Mouse (Mus musculus) intestine, postnatal 0 days (tissue): Measurements from ENCODE around the gene Gm26920. TPM values are rescaled to one million over a fixed set of nuclear protein-coding genes. Genes with fewer than 3 reads are reported as not detected.

Experiments
- ATAC-seq: fragments of 200-750 bp; cut with Nextera tagmentation; 2 replicates; pipeline ENCODE4 v1.8.0; 2017; ENCODE audit warnings: mild to moderate bottlenecking, moderate TSS enrichment, moderate library complexity
- H3K27ac ChIP-seq: fragments of 300-500 bp; sonication (generic); 2 replicates; pipeline ENCODE4 v1.5.1; 2014; ENCODE audit warnings: mild to moderate bottlenecking, low read depth, low read length, moderate library complexity
- H3K27me3 ChIP-seq: fragments of 300-500 bp; sonication (generic); replicated peaks from 2 replicates; pipeline ENCODE4 v1.6.1; 2014; ENCODE audit warnings: low read length, mixed read lengths; ENCODE audit not compliant: control insufficient read depth, insufficient read depth
- H3K36me3 ChIP-seq: fragments of 300-500 bp; sonication (generic); 2 replicates; pipeline ENCODE4 v1.6.1; 2014; ENCODE audit warnings: mild to moderate bottlenecking, moderate library complexity; ENCODE audit not compliant: control insufficient read depth, insufficient read depth
- H3K4me1 ChIP-seq: fragments of 300-500 bp; sonication (generic); replicated peaks from 2 replicates; pipeline ENCODE4 v1.6.1; 2014; ENCODE audit warnings: antibody characterized with exemption, low read length, mixed read lengths; ENCODE audit not compliant: control insufficient read depth, insufficient read depth
- H3K4me2 ChIP-seq: fragments of 300-500 bp; sonication (generic); replicated peaks from 2 replicates; pipeline ENCODE4 v1.6.1; 2014; ENCODE audit warnings: low read depth, mild to moderate bottlenecking, moderate library complexity
- H3K4me3 ChIP-seq: fragments of 300-500 bp; sonication (generic); 2 replicates; pipeline ENCODE4 v1.5.1; 2014; ENCODE audit warnings: low read depth, low read length
- H3K9ac ChIP-seq: fragments of 300-500 bp; sonication (generic); 2 replicates; pipeline ENCODE4 v1.6.1; 2014; ENCODE audit warnings: mild to moderate bottlenecking, low read depth, low read length
- H3K9me3 ChIP-seq: fragments of 300-500 bp; sonication (generic); 2 replicates; pipeline ENCODE4 v1.6.1; 2016; ENCODE audit warnings: mixed run types; ENCODE audit not compliant: control insufficient read depth
- CTCF ChIP-seq: sonication (generic); IDR thresholded peaks from 2 replicates; pipeline ENCODE4 v1.5.1; 2016; ENCODE audit warnings: low read depth, mild to moderate bottlenecking, control low read depth, antibody characterized with exemption, moderate library complexity
- WGBS: fragments of 180-500 bp; shearing (Covaris S2); extraction: QIAGEN DNeasy Blood & Tissue Kit; methylation state at CpG from one replicate; pipeline ENCODE4 v1.1.7; 2014; 5-methylcytosine and 5-hydroxymethylcytosine counted together
- polyA plus RNA-seq: library from polyadenylated mRNA; unstranded; fragments of >200 nt; fragmentation: Nextera tagmentation; extraction: Ambion mirVana; gene quantifications from 2 replicates; pipeline ENCODE4 v1.2.1, GENCODE M21; 2015

The Gm26920 gene
- polyA plus RNA-seq, 1 experiment from 2014 or later: not detected

DNA sequence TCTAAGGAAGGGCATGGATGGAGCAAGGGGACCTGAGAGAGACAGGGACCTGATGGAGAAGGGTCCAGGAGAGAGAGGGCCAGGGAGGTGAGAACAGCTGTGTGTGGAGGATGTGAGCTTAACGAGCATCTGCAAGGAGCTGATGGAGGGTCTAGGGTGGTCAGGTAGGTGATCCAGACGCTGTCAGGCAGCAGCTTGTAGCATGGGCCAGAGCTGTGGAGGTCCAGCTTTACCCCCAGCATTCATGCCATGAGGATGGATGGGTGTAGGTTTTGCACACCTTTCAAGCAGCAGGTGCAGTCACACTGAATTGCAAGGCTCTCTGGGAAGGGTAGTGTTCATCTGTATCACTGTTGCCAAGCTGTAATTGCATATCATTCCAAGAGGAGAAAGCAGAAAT lies 70.7 kb downstream of the Gm26920 start:
- no peak overlapping the region for H3K27ac ChIP-seq
- H3K4me3 ChIP-seq: no peak overlapping the region
- H3K4me1 ChIP-seq: no peaks in the 10 kb centered on the region
- WGBS: 94% methylated on average over 2 of the region's 2 CpGs
- no peak overlapping the region for H3K9ac ChIP-seq
- no peak for TF ChIP-seq CTCF
- no peaks in the 10 kb centered on the region for H3K27me3 ChIP-seq
- peaks cover 79% of the 10 kb centered on the region for H3K36me3 ChIP-seq
- no peak for ATAC-seq
- H3K4me2 ChIP-seq: no peak overlapping the region
- H3K9me3 ChIP-seq: no peaks in the 10 kb centered on the region

DNA sequence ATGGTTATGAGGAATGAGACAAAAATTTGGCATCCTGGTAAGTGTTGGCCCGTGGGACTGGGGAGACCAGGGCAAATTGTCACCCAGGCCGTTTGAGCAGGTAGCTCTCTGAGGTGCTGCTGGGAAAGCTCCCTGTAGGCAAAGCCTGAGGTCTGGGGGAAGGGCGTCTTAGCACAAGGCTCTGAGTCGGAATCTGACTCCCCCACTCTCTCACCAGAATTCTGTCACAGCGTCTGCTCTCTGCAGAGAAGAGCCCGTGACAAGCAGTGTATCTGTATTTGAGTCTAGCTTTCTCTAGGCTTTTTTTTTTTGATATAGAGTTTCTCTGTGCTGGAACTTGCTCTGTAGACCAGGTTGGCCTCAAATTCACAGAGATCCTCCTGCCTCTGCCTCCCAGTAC lies 73.0 kb downstream of the Gm26920 start:
- H3K36me3 ChIP-seq: peaks cover 75% of the 10 kb centered on the region
- no peak overlapping the region for H3K4me2 ChIP-seq
- no peaks in the 10 kb centered on the region for H3K4me1 ChIP-seq
- H3K27ac ChIP-seq: no peak overlapping the region
- WGBS: 95% methylated on average over 6 of the region's 6 CpGs
- no peak for ATAC-seq
- H3K4me3 ChIP-seq: no peak overlapping the region
- no peaks in the 10 kb centered on the region for H3K27me3 ChIP-seq
- no peak overlapping the region for H3K9ac ChIP-seq
- H3K9me3 ChIP-seq: no peaks in the 10 kb centered on the region
- TF ChIP-seq CTCF: no peak

DNA sequence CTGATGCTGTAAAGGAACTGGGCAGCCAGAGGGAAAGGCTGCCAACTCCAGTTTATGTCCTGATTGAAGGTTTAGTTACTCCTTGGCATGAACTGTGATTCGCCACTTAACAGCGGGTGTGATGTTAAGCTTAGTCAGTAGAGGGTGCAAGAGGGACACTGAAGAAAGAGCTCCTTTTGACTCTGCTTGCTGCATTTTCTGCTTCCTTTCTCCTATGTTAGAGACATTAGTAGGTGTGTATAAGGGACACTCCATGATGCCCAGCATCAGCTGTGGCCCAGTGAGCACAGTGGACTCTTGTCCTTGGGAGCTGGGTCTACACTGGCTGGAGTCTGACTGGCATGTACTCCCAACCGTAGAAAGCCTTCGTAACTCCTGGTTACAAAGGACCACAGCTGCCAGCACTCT lies 77.2 kb downstream of the Gm26920 start:
- WGBS: 79% methylated on average over 4 of the region's 4 CpGs
- H3K27me3 ChIP-seq: no peaks in the 10 kb centered on the region
- ATAC-seq: 0 out of 2 replicates have a peak, but pooled peaks have one; percentile 38
- H3K4me2 ChIP-seq: no peak overlapping the region
- peaks cover 72% of the 10 kb centered on the region for H3K36me3 ChIP-seq
- no peaks in the 10 kb centered on the region for H3K9me3 ChIP-seq
- H3K4me1 ChIP-seq: no peaks in the 10 kb centered on the region
- TF ChIP-seq CTCF: peak; percentile 85
- no peak overlapping the region for H3K27ac ChIP-seq
- H3K4me3 ChIP-seq: no peak overlapping the region
- H3K9ac ChIP-seq: no peak overlapping the region

DNA sequence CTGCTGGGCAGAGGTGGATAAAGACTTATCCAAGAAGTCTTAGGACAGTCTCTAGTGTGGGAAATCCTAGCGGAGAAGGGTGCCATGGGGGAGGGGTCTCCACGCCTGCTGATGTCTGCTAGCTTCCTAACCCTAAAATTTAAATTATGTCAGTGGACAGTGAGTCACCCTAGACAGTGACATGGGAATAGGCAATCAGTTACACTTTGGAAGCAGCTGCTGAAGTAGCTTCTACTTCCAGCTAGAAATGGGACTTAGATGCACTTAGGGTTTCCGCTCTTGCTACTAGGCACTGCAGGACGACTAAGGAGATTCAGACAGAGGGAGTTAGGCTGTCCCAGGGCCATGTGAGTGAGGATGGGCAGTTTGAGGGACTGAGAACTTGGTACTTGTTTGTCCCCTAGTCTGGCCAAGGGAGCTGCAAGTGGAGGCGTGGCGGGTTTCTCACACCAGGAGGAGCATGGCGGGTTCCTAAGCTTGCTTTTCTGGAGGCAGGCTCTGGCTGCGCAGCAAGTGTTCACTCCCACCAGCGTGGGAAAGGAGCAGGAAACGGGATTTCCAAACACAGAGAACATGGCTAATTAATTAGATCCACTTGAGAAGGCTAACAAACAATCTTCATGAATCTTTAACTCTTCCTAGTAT lies 79.5 kb downstream of the Gm26920 start:
- Histone ChIP-seq H3K4me3 (no peak overlapping the region), H3K4me1 (no peaks in the 10 kb centered on the region), H3K36me3 (peaks cover 63% of the 10 kb centered on the region), H3K9me3 (no peaks in the 10 kb centered on the region), H3K27ac (no peak overlapping the region), H3K4me2 (no peak overlapping the region), H3K27me3 (no peaks in the 10 kb centered on the region), H3K9ac (no peak overlapping the region)
- no peak for ATAC-seq
- WGBS: 70% methylated on average over 10 of the region's 10 CpGs
- no peak for TF ChIP-seq CTCF

DNA sequence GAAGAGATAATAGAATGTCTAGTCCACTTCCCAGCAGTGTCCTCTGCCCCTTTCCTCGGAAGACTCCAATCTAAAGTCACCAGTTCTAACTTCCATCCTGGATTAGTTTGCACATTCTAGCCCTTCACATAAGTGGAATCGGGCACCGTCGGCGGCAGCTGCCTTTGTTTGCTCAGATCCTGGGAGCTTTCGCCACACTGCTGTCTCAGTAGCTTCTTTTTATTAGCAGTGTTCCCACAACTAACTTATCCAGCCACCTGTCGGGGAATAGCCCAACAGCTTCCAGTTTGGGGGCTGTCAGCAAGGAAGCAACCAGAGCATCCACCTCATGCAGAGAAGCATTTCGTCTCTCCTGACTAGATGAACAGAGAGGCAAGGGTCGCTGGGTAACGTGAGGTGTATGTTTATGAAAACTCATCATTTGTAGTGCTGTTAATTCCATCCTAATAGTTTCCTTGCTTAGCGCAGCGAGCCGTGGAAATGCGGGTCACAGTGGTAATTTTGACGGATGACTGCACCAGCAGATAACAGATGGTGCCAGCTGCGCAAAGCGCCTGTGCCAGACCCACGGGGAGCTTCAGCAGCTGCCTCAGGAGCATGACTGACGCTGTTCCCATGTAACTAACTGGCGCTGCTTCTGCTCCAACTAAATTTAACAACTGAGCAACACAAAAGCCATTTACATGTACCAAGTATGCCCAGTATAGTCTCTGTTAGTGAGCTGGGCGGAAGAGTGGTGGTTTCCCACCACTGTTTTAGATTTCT lies 80.7 kb downstream of the Gm26920 start:
- ATAC-seq: no peak
- H3K27ac ChIP-seq: no peak overlapping the region
- no peak overlapping the region for H3K4me2 ChIP-seq
- H3K9ac ChIP-seq: no peak overlapping the region
- no peak for TF ChIP-seq CTCF
- H3K36me3 ChIP-seq: peaks cover 60% of the 10 kb centered on the region
- H3K9me3 ChIP-seq: no peaks in the 10 kb centered on the region
- no peaks in the 10 kb centered on the region for H3K4me1 ChIP-seq
- H3K27me3 ChIP-seq: no peaks in the 10 kb centered on the region
- H3K4me3 ChIP-seq: no peak overlapping the region
- 50% methylated on average over 21 of the region's 21 CpGs for whole genome bisulfite sequencing

DNA sequence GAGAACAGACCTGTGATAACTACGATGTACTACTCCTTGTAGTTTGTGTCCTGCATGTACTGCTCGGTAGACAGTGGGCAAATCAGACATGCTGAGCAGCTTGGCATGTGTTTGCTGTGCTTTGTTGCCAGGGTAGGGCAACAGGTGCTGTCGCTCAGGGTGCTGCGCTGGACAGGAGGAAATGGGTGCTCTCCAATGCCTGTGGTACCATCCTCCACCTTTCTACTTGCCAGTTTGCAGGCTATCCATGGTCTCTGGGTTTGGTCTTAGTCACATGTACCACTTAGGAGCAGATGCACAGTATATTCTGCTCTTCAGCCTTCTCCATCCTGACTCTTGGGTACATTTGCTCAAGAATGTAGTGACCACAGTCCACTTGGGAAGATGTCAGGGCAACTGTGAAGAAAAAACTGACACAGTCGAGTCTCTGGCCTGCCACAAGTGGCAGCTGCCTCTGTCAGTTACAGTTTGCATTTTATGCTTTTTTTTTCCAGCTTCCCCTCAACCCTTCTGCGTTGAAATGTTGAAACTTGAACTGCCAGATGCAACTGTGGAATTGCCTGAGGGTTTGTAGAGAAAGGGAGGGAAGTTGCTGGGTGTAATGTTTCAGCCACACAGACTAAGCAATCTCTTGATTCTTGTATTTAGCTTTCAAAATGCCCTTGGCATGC lies 82.1 kb downstream of the Gm26920 start:
- Histone ChIP-seq H3K9ac (no peak overlapping the region), H3K4me1 (no peaks in the 10 kb centered on the region), H3K27me3 (no peaks in the 10 kb centered on the region), H3K4me3 (no peak overlapping the region), H3K9me3 (no peaks in the 10 kb centered on the region), H3K27ac (no peak overlapping the region), H3K4me2 (no peak overlapping the region), H3K36me3 (peaks cover 53% of the 10 kb centered on the region)
- no peak for ATAC-seq
- no peak for TF ChIP-seq CTCF
- 72% methylated on average over 6 of the region's 6 CpGs for WGBS
